Mouse (Mus musculus) urinary bladder, adult 2 months (tissue): Measurements from ENCODE around the gene Sh3pxd2b. TPM values are rescaled to one million over a fixed set of nuclear protein-coding genes. Genes with fewer than 3 reads are reported as not detected.
A peak's percentile ranks its signal among the peaks of the same experiment; 100 is the strongest.

ENCODE experiments used
- DNase-seq: peaks from one replicate; pipeline ENCODE4 v3.0.0; 2022; ENCODE audit warnings: low spot score
- polyA plus RNA-seq: library from polyadenylated mRNA; depleted of rRNA; stranded (reverse); fragments of >200 nt; gene quantifications from 2 replicates; pipeline ENCODE4 v1.2.3, GENCODE M21; 2012; rRNA removed

Gene Sh3pxd2b
- polyA plus RNA-seq: 10.0 and 15.0 TPM in 2 replicates

DNA sequence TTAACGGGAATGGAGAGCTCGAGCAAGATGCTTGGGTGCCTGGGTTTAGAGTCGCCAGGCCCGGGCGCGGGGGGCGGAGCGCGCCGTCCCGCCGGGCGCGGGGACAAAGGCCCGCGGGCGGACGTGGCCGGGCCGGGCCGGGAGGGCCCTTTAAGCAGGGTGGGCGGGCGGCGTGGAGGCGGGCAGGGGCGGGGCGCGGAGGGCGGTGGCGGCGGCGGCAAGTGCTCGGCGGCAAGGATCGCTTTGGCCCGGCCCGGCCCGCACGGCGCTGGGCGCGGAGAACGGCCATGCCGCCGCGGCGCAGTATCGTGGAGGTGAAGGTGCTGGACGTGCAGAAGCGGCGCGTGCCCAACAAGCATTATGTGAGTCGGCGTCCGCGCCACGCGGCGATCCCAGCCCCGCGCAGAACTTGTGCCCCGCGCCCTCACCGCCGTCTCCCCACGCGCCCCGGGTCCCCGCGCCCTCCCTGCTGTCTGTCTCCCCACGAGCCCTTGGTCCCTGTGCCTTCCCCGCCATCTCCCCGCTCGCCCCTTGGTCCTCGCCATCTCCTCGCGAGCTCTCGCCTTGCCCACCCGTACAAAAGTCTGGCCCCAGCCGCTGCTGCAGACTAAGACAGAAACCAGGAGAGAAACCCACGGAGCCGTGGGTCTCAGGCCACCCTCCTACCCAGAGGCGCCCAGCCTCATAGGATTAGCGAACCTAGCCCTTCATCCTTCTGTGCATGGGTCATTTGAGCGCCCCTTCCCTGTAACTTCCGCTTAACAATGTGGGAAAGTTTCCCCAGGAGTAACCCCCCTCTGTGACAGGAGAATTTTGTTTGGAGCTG is at the start of gene Sh3pxd2b:
Gene Sh3pxd2b, plus strand, starts transcription at position 214 of the 826 bp plus-strand sequence.
- peak; percentile 59 for DNase-seq

DNA sequence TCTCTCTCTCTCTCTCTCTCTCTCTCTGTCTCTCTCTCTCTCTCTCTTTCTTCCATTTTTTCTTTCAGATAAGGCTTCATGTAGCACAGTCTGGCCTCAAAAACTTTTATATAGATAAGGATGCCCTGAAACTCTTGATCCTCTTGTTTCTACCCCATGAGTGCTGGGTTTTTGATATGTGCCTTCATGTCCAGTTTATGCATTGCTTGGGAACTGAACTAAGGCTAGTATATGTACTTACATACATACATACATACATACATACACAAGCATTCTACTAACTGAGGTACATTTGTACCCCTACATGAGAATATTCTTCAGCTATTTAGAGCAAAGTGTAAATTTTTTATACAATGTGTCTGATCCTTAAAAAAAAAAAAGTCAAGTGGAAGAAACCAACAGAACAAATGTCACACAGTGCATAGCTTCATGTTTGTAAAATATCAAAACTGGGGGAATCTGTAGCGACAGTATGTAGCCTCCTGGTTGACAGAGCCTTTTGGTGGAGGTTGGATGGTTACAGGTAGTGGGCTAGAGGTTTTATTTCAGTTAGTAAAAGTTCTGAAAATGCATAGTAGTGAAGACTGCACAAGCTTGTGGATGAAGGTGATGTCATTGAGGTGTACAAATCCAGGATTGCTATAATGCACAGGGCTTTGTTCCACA is 49.6 kb upstream of the Sh3pxd2b start:
- DNase-seq: no peak

DNA sequence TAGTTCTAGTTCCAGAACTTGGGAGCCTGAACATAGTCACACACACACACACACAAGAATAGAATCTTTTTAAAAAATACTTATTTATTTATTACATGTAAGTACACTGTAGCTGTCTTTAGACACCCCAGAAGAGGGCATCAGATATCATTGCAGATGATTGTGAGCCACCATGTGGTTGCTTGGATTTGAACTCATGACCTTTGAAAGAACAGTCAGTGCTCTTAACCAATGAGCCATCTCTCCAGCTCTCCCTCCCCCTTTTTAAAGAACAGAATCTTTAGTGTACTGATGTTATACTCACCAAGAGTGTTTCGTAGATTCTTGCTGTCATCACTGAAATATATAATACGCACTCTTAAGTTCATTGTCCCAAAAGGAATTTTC is 49.1 kb upstream of the Sh3pxd2b start:
- no peak for DNase-seq

DNA sequence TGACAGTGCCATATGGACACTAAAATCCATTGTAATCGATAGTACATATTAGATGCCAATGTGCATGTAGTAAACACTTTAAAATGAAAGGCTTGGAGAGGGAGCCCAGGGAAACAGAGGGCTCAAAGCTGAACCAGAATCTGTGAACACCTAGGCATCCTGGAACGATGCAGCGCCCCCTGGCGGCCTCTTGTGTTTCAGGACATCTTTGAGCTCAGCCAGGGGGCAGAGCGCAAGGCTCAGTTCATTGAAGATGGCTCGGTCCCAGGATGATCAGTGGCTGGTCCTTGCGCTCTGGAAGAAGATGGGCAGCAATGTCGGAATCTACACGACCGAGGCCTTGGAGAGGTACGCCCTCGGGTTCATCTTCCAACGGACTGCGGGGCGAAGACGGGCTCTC is 47.8 kb upstream of the Sh3pxd2b start, which contains the start of gene Hbq1a:
Gene Hbq1a, plus strand, starts transcription at position 205 of the 400 bp plus-strand sequence.
- peak; percentile 34 for DNase-seq

DNA sequence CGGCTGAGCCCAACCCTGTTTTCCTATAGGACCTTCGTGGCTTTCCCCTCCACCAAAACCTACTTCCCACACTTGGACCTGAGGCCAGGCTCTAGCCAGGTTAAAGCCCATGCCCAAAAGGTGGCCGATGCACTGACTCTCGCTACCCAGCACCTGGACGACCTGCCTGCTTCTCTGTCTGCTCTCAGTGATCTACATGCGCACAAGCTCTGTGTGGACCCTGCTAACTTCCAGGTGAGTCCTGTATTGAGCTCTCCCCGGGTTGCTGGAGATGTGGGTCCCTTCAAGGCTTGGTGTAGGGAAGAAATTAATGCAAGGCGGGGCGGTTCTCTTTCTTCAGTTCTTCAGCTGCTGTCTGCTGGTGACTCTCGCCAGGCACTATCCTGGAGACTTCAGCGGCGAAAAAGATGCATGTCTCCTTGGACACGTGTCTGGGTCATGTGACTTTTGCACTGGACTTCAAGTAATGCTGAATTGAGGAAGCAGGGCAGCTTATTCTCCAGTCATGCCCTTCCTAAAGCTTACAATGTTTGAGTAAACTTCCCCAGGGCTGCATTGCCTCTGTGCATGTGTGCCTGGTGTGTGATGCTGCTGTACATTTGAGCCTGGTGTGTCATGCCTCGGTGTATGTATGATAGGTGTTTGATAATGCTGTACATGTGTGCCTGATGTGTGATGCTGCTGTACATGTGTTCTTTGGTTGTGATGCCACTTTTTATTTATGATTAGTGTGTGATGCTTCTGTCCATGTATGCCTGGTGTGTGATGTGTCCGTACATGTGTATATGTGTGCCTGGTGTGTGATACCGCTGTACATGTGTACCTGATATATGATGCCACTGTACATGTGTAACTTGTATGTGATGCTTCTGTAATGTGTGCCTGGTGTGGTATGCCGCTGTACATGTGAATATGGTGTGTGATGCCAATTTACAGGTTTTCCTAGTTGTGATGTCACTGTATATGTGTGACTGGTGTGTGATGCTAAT is 47.0 kb upstream of the Sh3pxd2b start:
- no peak for DNase-seq

DNA sequence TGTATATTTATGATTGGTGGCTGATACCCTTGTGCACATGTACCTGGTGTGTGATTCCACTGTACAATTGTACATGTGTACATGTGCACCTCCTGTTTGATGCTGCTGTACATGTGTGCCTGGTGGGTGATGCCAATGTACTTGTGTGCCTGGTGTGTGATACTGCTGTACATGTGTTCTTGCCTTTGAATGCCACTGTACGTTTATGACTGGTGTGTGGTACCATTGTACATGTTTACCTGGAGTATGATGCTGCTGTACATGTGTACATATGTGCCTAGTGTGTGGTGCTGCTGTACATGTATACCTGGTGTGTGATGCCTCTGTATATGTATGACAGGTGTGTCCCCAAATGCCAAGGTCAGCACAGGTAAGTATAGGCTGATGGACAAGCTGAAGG is 46.1 kb upstream of the Sh3pxd2b start:
- no peak for DNase-seq

DNA sequence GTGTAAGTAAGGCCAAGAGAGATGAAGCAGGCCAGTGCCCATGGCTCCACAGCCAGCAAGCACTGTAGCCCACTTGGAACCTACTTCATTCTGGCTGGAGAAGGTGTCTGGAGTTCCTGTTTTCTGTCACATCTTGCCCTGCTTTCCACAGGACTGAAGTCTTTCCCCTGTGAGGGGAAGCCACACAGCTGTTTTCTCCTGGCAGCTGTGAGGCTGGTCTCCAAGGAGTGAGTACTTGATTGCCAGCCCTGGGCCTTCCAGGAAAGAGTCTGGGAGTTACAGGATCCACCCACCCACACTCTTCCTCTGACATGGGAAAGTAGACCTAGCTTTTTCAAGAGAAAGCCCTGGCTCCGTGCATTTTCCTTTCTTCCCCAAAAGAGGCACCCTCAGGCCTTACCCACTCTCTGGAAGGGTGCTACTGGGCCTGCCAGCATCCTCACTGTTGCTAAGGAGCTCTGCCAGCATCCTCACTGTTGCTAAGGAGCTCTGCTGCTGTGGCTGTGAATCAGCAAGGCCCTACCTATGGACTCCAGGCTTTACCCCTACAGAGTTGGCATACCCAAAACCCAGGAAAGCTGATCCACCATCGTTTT is 44.7 kb upstream of the Sh3pxd2b start:
- no peak for DNase-seq

DNA sequence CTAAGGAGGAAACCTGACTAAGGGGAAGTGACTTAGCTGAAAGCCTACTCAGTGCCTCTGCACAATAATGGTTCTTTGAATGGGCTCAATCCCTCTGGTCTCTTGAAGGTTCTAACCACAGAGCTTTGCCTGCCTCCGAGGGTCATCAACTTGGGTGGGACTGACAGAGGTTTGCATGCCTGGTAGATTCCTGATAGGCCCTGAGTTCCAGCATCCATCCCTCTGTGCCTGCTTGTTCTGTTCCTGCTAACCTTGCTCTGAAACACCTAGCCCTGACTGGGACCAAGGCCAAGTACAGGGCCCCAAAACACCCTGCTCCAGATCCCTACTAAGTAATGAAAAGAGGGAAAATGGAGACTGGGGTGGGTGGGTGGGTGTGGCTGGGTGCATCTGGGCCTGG is 44.2 kb upstream of the Sh3pxd2b start:
- no peak for DNase-seq

DNA sequence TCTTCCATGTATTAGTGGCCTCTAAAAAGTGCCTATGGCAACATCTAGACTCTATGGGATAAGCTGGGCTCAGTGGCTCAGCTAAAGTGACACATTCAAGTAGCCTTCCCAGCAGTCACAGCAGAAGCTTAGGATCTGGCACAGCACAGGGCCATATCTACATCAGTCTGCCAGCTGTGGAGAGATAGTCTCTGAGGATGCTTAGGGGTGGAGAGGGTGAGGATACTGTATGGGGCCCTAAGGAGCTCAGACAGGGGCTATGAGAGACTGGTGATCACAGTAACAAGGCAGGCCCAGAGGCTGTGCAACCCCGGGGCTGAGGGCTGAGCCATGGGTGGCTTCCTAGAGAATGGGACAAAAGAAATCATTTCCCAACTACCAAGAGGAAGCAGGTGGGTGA is 40.6 kb upstream of the Sh3pxd2b start:
- no peak for DNase-seq

DNA sequence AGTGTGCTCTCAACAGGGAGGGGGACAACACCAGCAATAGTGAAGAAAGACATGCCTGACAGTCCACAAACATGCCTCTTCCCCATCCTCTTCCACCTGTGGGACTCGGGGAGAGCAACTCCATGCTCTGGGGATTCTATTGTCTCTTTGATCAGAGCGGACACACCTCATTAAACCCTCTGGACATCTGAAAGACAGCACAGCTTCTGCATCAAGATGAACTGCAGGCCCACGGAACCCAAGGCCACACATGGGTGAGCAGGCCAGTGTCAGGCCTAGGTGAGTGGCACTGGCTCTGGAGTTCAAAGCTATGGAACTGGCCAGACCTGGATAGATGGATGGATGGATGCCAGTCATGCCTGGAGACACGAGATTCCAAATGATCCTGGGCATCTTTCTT is 38.2 kb upstream of the Sh3pxd2b start:
- no peak for DNase-seq

DNA sequence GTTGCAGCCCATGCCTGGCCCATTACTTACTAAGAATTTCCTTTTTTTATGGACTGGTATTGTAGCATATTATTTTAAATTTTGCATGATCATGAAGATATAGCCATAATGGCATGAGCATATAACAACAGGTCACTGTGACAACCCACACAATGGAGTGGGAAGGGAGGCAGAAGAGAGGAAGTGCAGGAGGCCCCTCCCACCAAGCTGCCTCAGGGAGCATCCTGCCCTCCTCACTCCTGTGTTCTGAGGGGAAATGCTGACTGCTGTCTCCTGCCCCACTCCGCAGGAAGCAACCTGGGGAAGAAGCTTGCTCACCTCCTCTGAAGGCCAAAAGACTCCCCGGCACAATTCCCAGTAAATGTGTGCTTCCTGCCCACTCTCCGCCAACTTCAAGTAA is 37.7 kb upstream of the Sh3pxd2b start:
- DNase-seq: no peak

DNA sequence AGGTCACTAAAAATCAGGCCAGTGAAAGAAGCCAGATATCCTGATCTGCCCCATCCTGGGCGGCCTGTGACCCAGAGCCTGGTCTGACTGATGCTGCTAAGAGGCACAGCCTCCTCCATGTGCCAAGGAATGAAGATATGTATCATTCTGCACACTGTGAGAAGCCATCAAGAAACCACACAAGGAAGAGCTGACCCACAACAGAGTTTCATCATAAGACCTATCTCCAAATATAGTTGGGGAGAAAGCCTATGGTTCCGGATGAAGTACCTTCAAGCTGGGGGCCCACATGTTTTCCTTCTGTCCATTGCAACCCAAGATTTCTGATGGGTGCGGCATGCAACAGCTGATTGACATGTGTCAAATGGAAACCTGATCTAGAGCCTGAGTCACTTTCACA is 31.6 kb upstream of the Sh3pxd2b start:
- no peak for DNase-seq

DNA sequence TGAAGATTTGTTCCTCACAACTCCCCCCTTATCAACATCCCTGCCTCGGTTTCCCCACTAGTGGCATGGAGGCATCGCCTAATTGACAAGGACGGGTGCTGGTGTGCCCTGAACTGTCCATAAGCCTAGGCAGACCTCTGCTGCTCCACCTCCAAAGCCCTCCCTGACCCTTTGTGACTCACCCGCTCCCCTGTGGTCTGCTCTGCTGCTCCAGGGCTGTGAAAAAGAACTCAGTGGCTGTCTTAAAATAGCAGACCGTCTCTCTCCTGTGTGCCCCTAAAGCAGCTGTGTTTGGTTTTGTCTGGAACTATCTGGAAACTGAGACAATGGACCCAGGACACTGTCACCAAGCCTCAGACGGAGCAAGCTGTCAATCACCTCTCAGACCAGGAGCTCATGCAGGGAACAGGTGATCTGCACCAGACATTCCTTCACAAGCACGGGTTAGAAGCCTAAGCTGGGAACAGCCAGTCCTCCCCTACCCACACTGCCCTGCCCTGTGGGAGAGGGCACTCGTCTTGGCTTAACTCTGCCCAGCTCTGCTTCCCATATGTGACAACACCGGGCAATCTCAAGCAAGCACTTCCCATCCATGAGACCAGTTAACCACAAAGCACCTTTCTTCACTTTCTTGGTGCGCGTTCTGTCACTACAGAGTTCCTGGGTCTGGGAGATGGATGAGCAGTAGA is 27.0 kb upstream of the Sh3pxd2b start:
- no peak for DNase-seq

DNA sequence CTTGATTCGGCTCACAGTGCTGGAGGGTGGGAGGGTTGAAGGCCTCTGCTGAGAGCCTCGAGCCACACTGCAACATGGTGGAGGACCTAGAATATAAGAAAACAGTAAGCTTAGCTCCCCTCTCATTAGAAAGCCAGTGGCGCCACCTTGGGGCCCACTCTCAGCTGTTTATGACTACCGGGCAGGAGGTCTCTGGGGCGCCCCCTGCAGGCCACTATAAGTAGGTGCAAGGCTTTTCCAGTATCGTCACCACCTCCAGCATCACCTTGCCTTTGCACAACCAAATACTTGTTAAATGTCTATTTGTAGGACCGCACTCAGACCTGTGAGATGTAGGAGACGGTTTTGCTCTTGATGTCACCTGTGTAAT is 26.4 kb upstream of the Sh3pxd2b start:
- no peak for DNase-seq

DNA sequence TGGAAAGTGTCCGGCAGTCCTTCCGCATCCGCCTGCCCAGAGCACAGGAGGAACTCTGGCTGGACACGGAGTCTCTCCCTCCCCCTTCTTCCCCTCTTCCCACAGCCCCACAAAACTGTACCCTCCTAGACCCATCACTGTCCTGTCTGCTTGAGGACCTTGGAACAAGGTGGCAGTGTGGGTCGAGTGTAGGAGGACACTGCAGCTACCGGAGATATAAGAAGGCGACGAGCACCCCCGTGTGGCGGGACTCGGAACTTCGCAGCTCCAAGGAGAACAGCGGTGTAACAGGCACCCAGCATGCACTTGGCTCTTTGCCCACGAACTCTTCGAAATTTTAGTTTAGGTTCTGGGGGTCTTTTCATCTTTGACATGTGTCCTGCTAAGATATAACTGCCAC is 23.0 kb upstream of the Sh3pxd2b start:
- peak; percentile 75 for DNase-seq

DNA sequence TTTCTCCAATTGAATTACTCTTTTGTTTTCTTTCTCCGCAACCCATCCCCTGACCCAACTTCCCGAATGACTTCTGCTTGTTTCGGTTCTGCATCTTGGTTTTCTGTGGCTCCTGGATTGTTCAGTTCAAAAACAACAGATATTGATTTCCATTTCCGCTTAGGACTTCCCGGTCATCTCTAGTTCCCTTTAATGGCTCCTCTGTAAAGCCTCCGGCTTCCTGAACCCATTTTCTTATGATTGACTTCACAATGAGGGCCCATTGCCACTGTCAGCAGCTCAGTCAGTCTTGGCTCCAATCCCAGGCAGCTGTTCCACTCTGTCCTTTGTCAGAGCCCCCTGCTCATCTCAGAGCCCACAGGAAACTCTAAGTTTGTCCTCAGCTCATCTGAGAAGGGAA is 16.5 kb upstream of the Sh3pxd2b start:
- no peak for DNase-seq

DNA sequence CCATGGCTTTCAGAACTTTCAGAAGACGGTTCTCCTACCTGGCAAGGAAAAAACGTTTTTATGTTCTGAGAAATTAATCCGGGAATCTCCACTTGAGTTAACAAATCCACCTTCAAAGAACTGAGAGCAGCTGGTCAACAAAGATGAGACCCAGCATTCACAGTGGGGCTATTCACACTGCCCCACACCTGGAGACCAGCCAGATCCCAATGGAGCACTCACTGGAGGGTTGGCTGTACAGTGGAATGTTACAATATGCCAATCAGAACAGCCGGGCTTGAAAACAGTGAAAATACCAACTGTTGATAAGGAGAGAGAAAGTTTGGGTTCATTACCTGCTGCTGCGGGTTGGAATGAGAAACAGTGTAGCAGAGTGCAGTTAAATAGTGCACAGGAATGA is 15.8 kb upstream of the Sh3pxd2b start:
- no peak for DNase-seq

DNA sequence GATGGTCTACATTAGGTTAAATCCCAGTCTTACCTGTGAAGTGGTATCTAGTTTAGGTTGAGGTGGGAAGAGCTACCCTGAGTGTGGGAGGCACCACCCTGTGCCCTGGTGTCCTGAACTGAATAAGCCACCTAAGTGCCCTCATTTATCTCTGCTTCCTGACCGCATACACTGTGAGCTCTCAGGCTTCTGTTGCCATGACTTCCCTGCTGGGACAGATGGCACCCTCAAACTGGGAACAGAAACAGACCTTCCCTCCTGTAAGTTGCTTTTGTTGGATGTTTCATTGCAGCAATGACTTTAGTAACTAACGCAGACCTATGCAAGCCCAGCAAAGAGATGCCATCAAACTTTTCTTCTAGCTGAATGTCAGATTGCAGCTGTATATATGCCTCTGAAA is 14.4 kb upstream of the Sh3pxd2b start:
- no peak for DNase-seq

DNA sequence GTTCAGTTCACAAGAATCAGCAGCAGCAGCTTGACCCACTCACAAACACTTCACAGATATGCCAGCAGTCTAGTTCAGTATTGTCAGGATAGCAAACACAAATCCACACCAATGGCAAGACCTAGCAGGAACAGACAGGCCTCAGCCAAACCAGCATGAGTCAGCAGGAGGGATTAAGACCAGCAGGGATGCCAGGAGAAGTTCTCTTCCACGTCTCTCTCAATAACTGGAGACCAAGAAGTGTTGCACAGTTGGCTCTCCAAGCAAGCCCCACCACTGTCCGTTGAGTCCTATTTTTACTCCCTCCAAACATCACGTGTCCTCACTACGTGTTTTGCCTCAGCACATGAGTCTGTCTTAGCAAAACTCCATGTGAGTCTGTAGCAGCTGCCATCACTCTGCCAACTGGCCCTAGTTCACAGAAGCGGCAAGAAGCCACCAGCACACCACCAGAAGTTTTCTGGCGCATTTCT is 11.1 kb upstream of the Sh3pxd2b start:
- DNase-seq: no peak

DNA sequence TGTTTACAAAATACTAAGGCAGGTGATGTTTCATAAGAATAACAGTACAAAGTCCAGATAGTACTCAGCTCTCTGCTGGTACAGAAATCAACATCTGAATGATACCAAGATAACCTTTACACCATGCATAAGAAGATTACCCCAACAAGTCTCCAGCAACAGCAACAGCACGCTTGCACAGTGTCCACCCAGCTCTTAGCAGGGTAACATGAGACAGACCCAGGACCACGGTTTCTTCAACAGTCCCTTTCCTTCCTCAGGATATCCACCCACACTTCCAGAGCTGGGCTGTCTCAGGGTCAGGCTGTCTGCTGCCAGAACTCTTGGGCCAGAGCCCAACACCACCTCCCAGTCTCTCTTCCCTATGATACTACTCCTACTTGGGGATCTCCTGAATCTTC is 8.5 kb upstream of the Sh3pxd2b start:
- no peak for DNase-seq
